Mouse (Mus musculus) limb, embryonic 13.5 days (tissue): ENCODE data around the gene Cask. TPM values are rescaled to one million over a fixed set of nuclear protein-coding genes. Genes with fewer than 3 reads are reported as not detected.

ENCODE experiments used
- ATAC-seq: fragments of 200-750 bp; cut with Nextera tagmentation; 2 replicates; pipeline ENCODE4 v1.8.0; 2017; ENCODE audit warnings: low read depth, moderate number of reproducible peaks, moderate TSS enrichment; ENCODE audit not compliant: low FRiP score
- H3K27ac ChIP-seq: fragments of 300-500 bp; sonication (generic); 2 replicates; pipeline ENCODE4 v1.5.1; 2015; ENCODE audit warnings: inconsistent platforms, mild to moderate bottlenecking, moderate library complexity
- H3K27me3 ChIP-seq: fragments of 300-500 bp; sonication (generic); 2 replicates; pipeline ENCODE4 v1.6.1; 2015; ENCODE audit warnings: mild to moderate bottlenecking, inconsistent platforms
- H3K36me3 ChIP-seq: fragments of 300-500 bp; sonication (generic); 2 replicates; pipeline ENCODE4 v1.6.1; 2015; ENCODE audit warnings: inconsistent platforms, mild to moderate bottlenecking, moderate library complexity
- H3K4me1 ChIP-seq: fragments of 300-500 bp; sonication (generic); 2 replicates; pipeline ENCODE4 v1.6.1; 2015; ENCODE audit warnings: inconsistent platforms
- H3K4me2 ChIP-seq: fragments of 300-500 bp; sonication (generic); replicated peaks from 2 replicates; pipeline ENCODE4 v1.6.1; 2015; ENCODE audit warnings: inconsistent platforms, mild to moderate bottlenecking, moderate library complexity
- H3K4me3 ChIP-seq: fragments of 300-500 bp; sonication (generic); 2 replicates; pipeline ENCODE4 v1.5.1; 2015; ENCODE audit warnings: moderate library complexity, mild to moderate bottlenecking, inconsistent platforms
- H3K9ac ChIP-seq: fragments of 300-500 bp; sonication (generic); 2 replicates; pipeline ENCODE4 v1.6.1; 2015; ENCODE audit warnings: mild to moderate bottlenecking, inconsistent platforms
- H3K9me3 ChIP-seq: fragments of 300-500 bp; sonication (generic); 2 replicates; pipeline ENCODE4 v1.6.1; 2016; ENCODE audit warnings: inconsistent platforms
- WGBS: fragments of 180-500 bp; shearing (Covaris S2); methylation state at CpG from one replicate; pipeline ENCODE4 v1.1.7; 2015; 5-methylcytosine and 5-hydroxymethylcytosine counted together
- polyA plus RNA-seq: library from polyadenylated mRNA; unstranded; fragments of >200 nt; fragmentation: Nextera tagmentation; extraction: Ambion mirVana; gene quantifications from 2 replicates; pipeline ENCODE4 v1.2.1, GENCODE M21; 2015

Gene Cask
- polyA plus RNA-seq, 1 experiment from 2014 or later = 20.4 TPM

GRCm38 (mm10) chrX:13612115-13612514 is 239.1 kb downstream of the Cask start:
- Histone ChIP-seq H3K4me1 (no peaks in the 10 kb centered on the region), H3K27ac (no peak overlapping the region), H3K27me3 (no peaks in the 10 kb centered on the region), H3K9ac (no peak overlapping the region), H3K36me3 (peaks cover 9% of the 10 kb centered on the region; the same call in 1 of the 2 replicates), H3K4me3 (no peak overlapping the region), H3K4me2 (no peak overlapping the region), H3K9me3 (no peaks in the 10 kb centered on the region)
- 85% methylated on average over 2 of the region's 2 CpGs for WGBS
- ATAC-seq = no peak

DNA sequence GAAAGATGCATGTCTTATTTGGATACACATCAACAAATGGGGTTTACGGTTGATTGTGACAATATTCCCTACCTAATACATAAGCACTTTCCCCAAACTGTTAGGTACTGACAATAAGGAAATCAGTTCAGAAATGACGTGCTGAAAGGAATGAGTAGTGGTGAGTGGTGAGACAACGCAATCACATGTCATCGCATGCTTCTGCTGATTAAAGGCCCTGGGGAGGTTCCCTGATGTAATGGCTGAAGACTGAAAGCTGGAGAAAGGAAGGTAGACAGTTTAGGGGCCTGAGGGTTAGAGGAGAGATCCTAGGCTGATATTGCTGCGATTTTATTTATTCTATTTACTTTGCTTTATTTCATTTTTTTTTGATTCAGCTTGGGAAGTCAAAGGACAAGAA is 240.1 kb downstream of the Cask start:
- Histone ChIP-seq H3K9ac (no peak overlapping the region), H3K4me3 (no peak overlapping the region), H3K9me3 (no peaks in the 10 kb centered on the region), H3K4me1 (no peaks in the 10 kb centered on the region), H3K27ac (no peak overlapping the region), H3K4me2 (no peak overlapping the region), H3K27me3 (no peaks in the 10 kb centered on the region), H3K36me3 (peaks cover 9% of the 10 kb centered on the region; the same call in 1 of the 2 replicates)
- WGBS = 91% methylated on average over 5 of the region's 5 CpGs
- ATAC-seq = no peak

DNA sequence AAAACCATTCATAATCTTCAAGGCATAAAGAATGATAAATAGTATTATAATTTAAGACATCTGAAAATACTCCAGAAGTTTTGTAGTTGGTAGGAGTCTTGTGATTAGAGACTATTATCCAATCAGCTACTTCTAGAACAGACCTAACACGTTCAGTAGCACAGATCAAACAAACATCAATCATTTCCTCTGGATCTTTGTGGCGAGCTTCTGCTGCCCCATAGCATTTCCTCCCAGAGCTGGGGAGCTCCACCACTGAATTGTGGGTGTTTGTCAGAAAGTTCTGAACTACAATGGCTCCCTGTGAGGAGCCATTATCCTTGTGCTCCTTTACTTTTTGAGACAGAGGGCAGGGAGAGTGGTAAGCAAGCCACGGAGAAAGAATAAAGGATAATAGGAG is 243.4 kb downstream of the Cask start:
- Histone ChIP-seq H3K4me1 (no peaks in the 10 kb centered on the region), H3K9ac (no peak overlapping the region), H3K4me3 (no peak overlapping the region), H3K27ac (no peak overlapping the region), H3K9me3 (no peaks in the 10 kb centered on the region), H3K36me3 (no peaks in the 10 kb centered on the region), H3K4me2 (no peak overlapping the region), H3K27me3 (no peaks in the 10 kb centered on the region)
- 65% methylated on average over 3 of the region's 3 CpGs for WGBS
- ATAC-seq = no peak

DNA sequence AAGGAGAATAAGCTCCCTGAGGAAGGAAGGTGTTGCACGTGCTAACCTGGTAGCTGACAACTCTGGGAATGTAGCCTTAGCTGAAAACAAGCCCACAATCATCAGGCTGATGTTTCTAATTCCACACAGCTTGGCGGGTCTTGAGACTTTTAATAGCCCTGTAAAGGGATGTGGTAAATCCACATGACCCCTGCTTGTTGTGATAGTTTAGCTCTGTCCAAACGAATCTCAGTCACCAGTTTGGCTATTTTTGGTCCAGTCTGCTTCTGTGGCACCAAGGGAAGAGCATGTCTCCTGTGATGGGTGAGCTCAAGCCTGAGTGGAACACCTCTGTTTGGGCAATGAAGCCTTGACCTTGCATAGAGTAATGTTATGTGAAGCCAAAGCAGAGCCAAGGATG is 244.4 kb downstream of the Cask start:
- Histone ChIP-seq H3K9ac (no peak overlapping the region), H3K36me3 (no peaks in the 10 kb centered on the region), H3K27ac (no peak overlapping the region), H3K4me2 (no peak overlapping the region), H3K9me3 (no peaks in the 10 kb centered on the region), H3K4me3 (no peak overlapping the region), H3K27me3 (no peaks in the 10 kb centered on the region), H3K4me1 (no peaks in the 10 kb centered on the region)
- 29% methylated on average over 3 of the region's 3 CpGs for WGBS
- no peak for ATAC-seq

- Histone ChIP-seq H3K27ac (no peak overlapping the region), H3K9ac (no peak overlapping the region), H3K36me3 (no peaks in the 10 kb centered on the region), H3K4me3 (no peak overlapping the region), H3K27me3 (peaks cover 3% of the 10 kb centered on the region; the same call in 1 of the 2 replicates), H3K4me1 (no peaks in the 10 kb centered on the region), H3K4me2 (no peak overlapping the region), H3K9me3 (no peaks in the 10 kb centered on the region)
- 82% methylated on average over 1 of the region's 1 CpGs for WGBS
- no peak for ATAC-seq
Observed at GRCm38 (mm10) chrX:13599966-13600365, 251.2 kb downstream of the Cask start.

- Histone ChIP-seq H3K27me3 (peaks cover 3% of the 10 kb centered on the region; the same call in 1 of the 2 replicates), H3K4me2 (no peak overlapping the region), H3K9me3 (no peaks in the 10 kb centered on the region), H3K36me3 (no peaks in the 10 kb centered on the region), H3K9ac (no peak overlapping the region), H3K27ac (no peak overlapping the region), H3K4me3 (no peak overlapping the region), H3K4me1 (no peaks in the 10 kb centered on the region)
- WGBS = 87% methylated on average over 2 of the region's 2 CpGs
- no peak for ATAC-seq
Observed at GRCm38 (mm10) chrX:13599373-13599772, 251.8 kb downstream of the Cask start.

GRCm38 (mm10) chrX:13577647-13578046 is 273.5 kb downstream of the Cask start:
- 79% methylated on average over 3 of the region's 3 CpGs for WGBS
- ATAC-seq = no peak
- H3K36me3 ChIP-seq = peaks cover 4% of the 10 kb centered on the region; the same call in 1 of the 2 replicates

GRCm38 (mm10) chrX:13576606-13577005 is 274.6 kb downstream of the Cask start:
- H3K9ac ChIP-seq = no peak overlapping the region
- H3K9me3 ChIP-seq = no peaks in the 10 kb centered on the region
- no peak overlapping the region for H3K4me2 ChIP-seq
- no peaks in the 10 kb centered on the region for H3K27me3 ChIP-seq
- no peak overlapping the region for H3K4me3 ChIP-seq
- H3K27ac ChIP-seq = no peak overlapping the region
- H3K4me1 ChIP-seq = no peaks in the 10 kb centered on the region
- no peak for ATAC-seq
- 64% methylated on average over 2 of the region's 2 CpGs for WGBS
- H3K36me3 ChIP-seq = peaks cover 4% of the 10 kb centered on the region; the same call in 1 of the 2 replicates

More at GRCm38 (mm10) chrX:13577647-13578046, 273.5 kb downstream of the Cask start:
- H3K4me1 ChIP-seq = no peaks in the 10 kb centered on the region
- no peak overlapping the region for H3K9ac ChIP-seq
- no peaks in the 10 kb centered on the region for H3K27me3 ChIP-seq
- no peak overlapping the region for H3K4me3 ChIP-seq
- no peak overlapping the region for H3K27ac ChIP-seq
- H3K4me2 ChIP-seq = no peak overlapping the region
- H3K9me3 ChIP-seq = no peaks in the 10 kb centered on the region

GRCm38 (mm10) chrX:13574872-13575271 is 276.3 kb downstream of the Cask start:
- Histone ChIP-seq H3K27me3 (no peaks in the 10 kb centered on the region), H3K27ac (no peak overlapping the region), H3K4me2 (no peak overlapping the region), H3K9me3 (no peaks in the 10 kb centered on the region), H3K4me3 (no peak overlapping the region), H3K36me3 (peaks cover 4% of the 10 kb centered on the region; the same call in 1 of the 2 replicates), H3K9ac (no peak overlapping the region), H3K4me1 (no peaks in the 10 kb centered on the region)
- WGBS = 91% methylated on average over 3 of the region's 3 CpGs
- ATAC-seq = no peak

- Histone ChIP-seq H3K9ac (no peak overlapping the region), H3K36me3 (peaks cover 4% of the 10 kb centered on the region; the same call in 1 of the 2 replicates), H3K9me3 (no peaks in the 10 kb centered on the region), H3K27ac (no peak overlapping the region), H3K4me3 (no peak overlapping the region), H3K4me2 (no peak overlapping the region), H3K27me3 (no peaks in the 10 kb centered on the region), H3K4me1 (no peaks in the 10 kb centered on the region)
- no peak for ATAC-seq
- 52% methylated on average over 2 of the region's 2 CpGs for WGBS
Observed at GRCm38 (mm10) chrX:13574298-13574697, 276.9 kb downstream of the Cask start.

DNA sequence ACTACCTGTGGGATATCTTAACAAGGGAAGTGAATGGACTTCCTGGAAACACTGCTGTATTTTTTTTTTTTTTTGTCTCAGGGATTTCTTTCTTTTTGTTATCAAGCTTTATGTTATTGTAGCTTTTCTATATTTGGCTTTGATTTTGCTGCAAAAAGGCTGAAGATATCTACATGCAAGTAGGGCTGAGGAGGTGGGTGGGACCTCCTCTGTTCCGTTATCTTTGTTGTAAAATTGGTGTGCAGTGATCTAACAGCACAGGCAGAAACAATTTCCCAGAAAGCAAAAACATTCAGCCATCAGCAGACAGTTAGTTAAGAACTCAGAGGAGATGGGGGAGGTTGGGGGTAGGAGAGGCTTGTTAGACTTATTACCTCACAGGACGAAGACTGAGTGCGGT is 296.7 kb downstream of the Cask start:
- peaks cover 8% of the 10 kb centered on the region; the same call in 1 of the 2 replicates for H3K36me3 ChIP-seq
- 0 out of 2 replicates have a peak, but pooled peaks cover 3% of the 10 kb centered on the region for H3K27me3 ChIP-seq
- 88% methylated on average over 3 of the region's 3 CpGs for WGBS
- H3K9me3 ChIP-seq = no peaks in the 10 kb centered on the region
- no peak overlapping the region for H3K4me2 ChIP-seq
- no peak for ATAC-seq
- no peak overlapping the region for H3K9ac ChIP-seq
- H3K27ac ChIP-seq = no peak overlapping the region
- no peak overlapping the region for H3K4me3 ChIP-seq
- H3K4me1 ChIP-seq = no peaks in the 10 kb centered on the region

DNA sequence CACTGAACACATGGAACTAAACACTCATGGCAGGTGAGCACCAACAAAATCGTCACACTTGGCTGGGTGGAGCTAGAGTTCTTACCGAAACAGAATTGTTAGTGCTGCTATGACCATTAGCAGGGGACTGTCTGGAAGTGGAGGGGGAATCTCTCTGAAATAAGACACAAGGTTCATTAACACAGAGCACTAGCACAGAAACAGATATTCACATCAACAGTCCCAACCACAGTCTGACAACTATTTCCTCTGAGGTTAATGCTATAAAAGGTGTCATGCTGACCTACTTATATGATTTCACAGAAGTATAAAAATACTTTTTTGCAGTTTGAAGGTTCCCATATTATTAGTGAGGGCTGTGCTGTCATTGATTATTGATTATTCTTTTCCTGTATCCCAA is 298.9 kb downstream of the Cask start:
- 66% methylated on average over 2 of the region's 2 CpGs for WGBS
- no peak for ATAC-seq
- no peaks in the 10 kb centered on the region for H3K9me3 ChIP-seq
- no peaks in the 10 kb centered on the region for H3K4me1 ChIP-seq
- H3K4me2 ChIP-seq = no peak overlapping the region
- H3K27me3 ChIP-seq = 0 out of 2 replicates have a peak, but pooled peaks cover 6% of the 10 kb centered on the region
- H3K4me3 ChIP-seq = no peak overlapping the region
- no peak overlapping the region for H3K9ac ChIP-seq
- H3K36me3 ChIP-seq = peaks cover 8% of the 10 kb centered on the region; the same call in 1 of the 2 replicates
- H3K27ac ChIP-seq = no peak overlapping the region

GRCm38 (mm10) chrX:13551566-13551965 is 299.6 kb downstream of the Cask start:
- 0 out of 2 replicates have a peak, but pooled peaks cover 6% of the 10 kb centered on the region for H3K27me3 ChIP-seq
- no peaks in the 10 kb centered on the region for H3K9me3 ChIP-seq

More at GRCm38 (mm10) chrX:13551566-13551965, 299.6 kb downstream of the Cask start:
- Histone ChIP-seq H3K36me3 (peaks cover 8% of the 10 kb centered on the region; the same call in 1 of the 2 replicates), H3K4me1 (no peaks in the 10 kb centered on the region), H3K9ac (no peak overlapping the region), H3K4me2 (no peak overlapping the region), H3K4me3 (no peak overlapping the region), H3K27ac (no peak overlapping the region)
- 86% methylated on average over 4 of the region's 4 CpGs for WGBS
- no peak for ATAC-seq
